Mouse (Mus musculus) bone marrow macrophage, adult 2 months (primary cell): ENCODE data around the gene Rinl. TPM values are rescaled to one million over a fixed set of nuclear protein-coding genes. Genes with fewer than 3 reads are reported as not detected.

Experiments used
- H3K27ac ChIP-seq: 2 replicates; pipeline ENCODE4 v1.5.1; 2012; ENCODE audit warnings: low read depth, low read length; ENCODE audit not compliant: insufficient read depth
- H3K4me1 ChIP-seq: 2 replicates; pipeline ENCODE4 v1.6.1; 2012; ENCODE audit warnings: low read length; ENCODE audit not compliant: control insufficient read depth, insufficient read depth
- H3K4me3 ChIP-seq: 2 replicates; pipeline ENCODE4 v1.5.1; 2012; ENCODE audit warnings: mild to moderate bottlenecking, low read length, moderate library complexity; ENCODE audit not compliant: insufficient read depth
- CTCF ChIP-seq: IDR thresholded peaks from 2 replicates; pipeline ENCODE4 v1.5.1; 2012; ENCODE audit warnings: low read depth, mild to moderate bottlenecking, low read length, moderate library complexity
- POLR2A ChIP-seq: IDR thresholded peaks from 2 replicates; pipeline ENCODE4 v1.6.1; 2012; ENCODE audit warnings: mild to moderate bottlenecking, low read depth, low read length, borderline replicate concordance
- polyA plus RNA-seq: library from polyadenylated mRNA; stranded (reverse); fragments of >200 nt; gene quantifications from 2 replicates; pipeline ENCODE4 v1.2.4, GENCODE M21; 2012; ENCODE audit not compliant: missing spikeins, insufficient read depth, insufficient read length

The Rinl gene
- polyA plus RNA-seq, result 33.3 and 36.4 TPM in 2 replicates

GRCm38 (mm10) chr7:28788307-28789195, at the start of gene Rinl:
Gene Rinl (plus strand): TSS chr7:28788969.
- peaks cover 10% of the 10 kb centered on the region for H3K4me1 ChIP-seq
- H3K27ac ChIP-seq, result no peak within 1 kb of the TSS
- no peak for TF ChIP-seq CTCF
- TF ChIP-seq POLR2A, result no peak
- no peak within 1 kb of the TSS for H3K4me3 ChIP-seq

GRCm38 (mm10) chr7:28739829-28740228, 48.9 kb upstream of the Rinl start:
- H3K27ac ChIP-seq, result no peak overlapping the region
- no peak for TF ChIP-seq CTCF
- no peak for TF ChIP-seq POLR2A
- H3K4me3 ChIP-seq, result no peak overlapping the region
- H3K4me1 ChIP-seq, result peaks cover 9% of the 10 kb centered on the region

- no peak for TF ChIP-seq CTCF
- TF ChIP-seq POLR2A, result no peak
- Histone ChIP-seq H3K4me3 (peak overlapping the region; percentile 85), H3K4me1 (peaks cover 9% of the 10 kb centered on the region), H3K27ac (no peak overlapping the region)
Measured at GRCm38 (mm10) chr7:28740949-28741348, 47.8 kb upstream of the Rinl start.

- Histone ChIP-seq H3K4me3 (peak overlapping the region; percentile 85), H3K27ac (0 out of 2 replicates have a peak overlapping the region, but pooled peaks have one; percentile 14), H3K4me1 (peaks cover 9% of the 10 kb centered on the region)
- TF ChIP-seq POLR2A (no peak), CTCF (no peak)
Measured at GRCm38 (mm10) chr7:28741368-28741708, 47.4 kb upstream of the Rinl start.

GRCm38 (mm10) chr7:28741709-28742438, 46.9 kb upstream of the Rinl start, which contains the start of the genes Mrps12 and Sars2:
Gene Mrps12 (minus strand): TSS chr7:28741820.
Gene Sars2 (plus strand): TSS chr7:28741992.
- Histone ChIP-seq H3K4me1 (peaks cover 9% of the 10 kb centered on the region), H3K27ac (peak within 1 kb of the TSS; percentile 66), H3K4me3 (peak within 1 kb of the TSS; percentile 85)
- TF ChIP-seq POLR2A (peak; percentile 56; the same call in 1 of the 2 replicates), CTCF (peak; percentile 50; the same call in 1 of the 2 replicates)

- no peak for TF ChIP-seq CTCF
- no peak for TF ChIP-seq POLR2A
- Histone ChIP-seq H3K4me3 (no peak overlapping the region), H3K27ac (no peak overlapping the region), H3K4me1 (no peaks in the 10 kb centered on the region)
Measured at GRCm38 (mm10) chr7:28749935-28750334, 38.8 kb upstream of the Rinl start.

- no peak within 1 kb of the TSS for H3K4me3 ChIP-seq
- no peak for TF ChIP-seq POLR2A
- no peak for TF ChIP-seq CTCF
- no peak within 1 kb of the TSS for H3K27ac ChIP-seq
- H3K4me1 ChIP-seq, result peaks cover 4% of the 10 kb centered on the region
Measured at GRCm38 (mm10) chr7:28756079-28756478, 32.7 kb upstream of the Rinl start, which contains the start of gene Ccer2. Gene Ccer2 (plus strand): TSS chr7:28756174.

GRCm38 (mm10) chr7:28758623-28759022, 30.1 kb upstream of the Rinl start:
- no peak for TF ChIP-seq CTCF
- TF ChIP-seq POLR2A, result no peak
- Histone ChIP-seq H3K4me1 (peaks cover 4% of the 10 kb centered on the region), H3K4me3 (no peak overlapping the region), H3K27ac (no peak overlapping the region)

- no peak for TF ChIP-seq CTCF
- no peak for TF ChIP-seq POLR2A
- Histone ChIP-seq H3K27ac (no peak overlapping the region), H3K4me3 (no peak overlapping the region), H3K4me1 (peaks cover 5% of the 10 kb centered on the region; the same call in 1 of the 2 replicates)
Measured at GRCm38 (mm10) chr7:28761907-28762306, 26.9 kb upstream of the Rinl start.

GRCm38 (mm10) chr7:28765211-28765610, 23.6 kb upstream of the Rinl start:
- no peak for TF ChIP-seq POLR2A
- no peak for TF ChIP-seq CTCF
- Histone ChIP-seq H3K4me1 (peaks cover 11% of the 10 kb centered on the region), H3K27ac (peak overlapping the region; percentile 51), H3K4me3 (peak overlapping the region; percentile 75)
